Comparison of ENCODE assay signal across 8 mouse cellular contexts in genomic region chr9:21547075-21547941, GRCm38 (mm10). TPM values are rescaled to one million over a fixed set of nuclear protein-coding genes. Genes with fewer than 3 reads are reported as not detected.
A peak's percentile ranks its signal among the peaks of the same experiment; 100 is the strongest.
DNase-seq lines count a peak whose midpoint lies in the region; ATAC-seq lines count a peak whose summit lies in the region.

No protein-coding gene starts in this region.

- peak overlapping the region; percentile 93 for H3K9ac ChIP-seq in intestine, embryonic 16.5 days (ENCODE audit: low read depth, low read length)
- peak overlapping the region; percentile 98 for H3K9ac ChIP-seq in limb, embryonic 13.5 days
- H3K9ac ChIP-seq in midbrain, embryonic 16.5 days (ENCODE audit: low read depth, low read length): peak overlapping the region; percentile 93
- H3K9ac ChIP-seq in stomach, embryonic 16.5 days (ENCODE audit: low read length): peak overlapping the region; percentile 94

- peak overlapping the region; percentile 81 for H3K4me3 ChIP-seq in intestine, embryonic 16.5 days (ENCODE audit: low read length)
- peak overlapping the region; percentile 85 for H3K4me3 ChIP-seq in limb, embryonic 13.5 days
- H3K4me3 ChIP-seq in midbrain, embryonic 16.5 days (ENCODE audit: low read depth, low read length): peak overlapping the region; percentile 46
- peak overlapping the region; percentile 79 for H3K4me3 ChIP-seq in stomach, embryonic 16.5 days (replicated peaks; ENCODE audit: low read length)

- H3K27ac ChIP-seq in intestine, embryonic 16.5 days (ENCODE audit: low read length): peak overlapping the region; percentile 97
- peak overlapping the region; percentile 100 for H3K27ac ChIP-seq in limb, embryonic 13.5 days
- peak overlapping the region; percentile 98 for H3K27ac ChIP-seq in midbrain, embryonic 16.5 days (ENCODE audit: low read length)
- H3K27ac ChIP-seq in stomach, embryonic 16.5 days (ENCODE audit: low read length): peak overlapping the region; percentile 98

- no peaks in the 10 kb centered on the region for H3K9me3 ChIP-seq in intestine, embryonic 16.5 days (ENCODE audit: control insufficient read depth, low read length)
- no peaks in the 10 kb centered on the region for H3K9me3 ChIP-seq in limb, embryonic 13.5 days
- no peaks in the 10 kb centered on the region for H3K9me3 ChIP-seq in midbrain, embryonic 16.5 days (replicated peaks; ENCODE audit: control insufficient read depth, low read length, poor library complexity, severe bottlenecking)
- no peaks in the 10 kb centered on the region for H3K9me3 ChIP-seq in stomach, embryonic 16.5 days (replicated peaks; ENCODE audit: control insufficient read depth, low read length)

- H3K36me3 ChIP-seq in intestine, embryonic 16.5 days (ENCODE audit: control insufficient read depth, insufficient read depth, low read length): no peaks in the 10 kb centered on the region
- peaks cover 19% of the 10 kb centered on the region for H3K36me3 ChIP-seq in limb, embryonic 13.5 days
- H3K36me3 ChIP-seq in midbrain, embryonic 16.5 days (ENCODE audit: control insufficient read depth, insufficient read depth, low read length): peaks cover 5% of the 10 kb centered on the region
- peaks cover 7% of the 10 kb centered on the region; the same call in 1 of the 2 replicates for H3K36me3 ChIP-seq in stomach, embryonic 16.5 days (ENCODE audit: control insufficient read depth, insufficient read depth, low read length)

- DNase-seq in urinary bladder, adult 18-20 months (ENCODE audit: low spot score in 2 of 2): peak; percentile 36 to 40
- no peak for DNase-seq in urinary bladder, postnatal 10 days (ENCODE audit: low spot score)
- peak; percentile 70 for DNase-seq in embryo, embryonic 10.5 days (ENCODE audit: low spot score)
- peak; percentile 11 to 62 for DNase-seq in gastrocnemius, postnatal 36 days

- peak; percentile 29 for ATAC-seq in intestine, embryonic 16.5 days
- ATAC-seq in limb, embryonic 13.5 days (ENCODE audit: low FRiP score, low read depth): peak; percentile 13; the same call in 1 of the 2 replicates
- peak; percentile 12 for ATAC-seq in midbrain, embryonic 16.5 days
- ATAC-seq in stomach, embryonic 16.5 days (ENCODE audit: insufficient read depth, low FRiP score): peak; percentile 3; the same call in 1 of the 2 replicates

- no peaks in the 10 kb centered on the region for H3K27me3 ChIP-seq in intestine, embryonic 16.5 days (replicated peaks; ENCODE audit: control insufficient read depth, insufficient read depth, low read length)
- H3K27me3 ChIP-seq in limb, embryonic 13.5 days: no peaks in the 10 kb centered on the region
- no peaks in the 10 kb centered on the region for H3K27me3 ChIP-seq in midbrain, embryonic 16.5 days (ENCODE audit: control insufficient read depth, insufficient read depth, low read depth, low read length)
- no peaks in the 10 kb centered on the region for H3K27me3 ChIP-seq in stomach, embryonic 16.5 days (ENCODE audit: control insufficient read depth, insufficient read depth, low read length)

- intact Hi-C loops in gastrocnemius, postnatal 36 days (cut with DNase I): no loop called here

- H3K4me2 ChIP-seq in intestine, embryonic 16.5 days (ENCODE audit: low read depth, low read length): peak overlapping the region; percentile 58
- peak overlapping the region; percentile 75 for H3K4me2 ChIP-seq in limb, embryonic 13.5 days (replicated peaks)
- peak overlapping the region; percentile 89 for H3K4me2 ChIP-seq in midbrain, embryonic 16.5 days (ENCODE audit: low read length)
- H3K4me2 ChIP-seq in stomach, embryonic 16.5 days (ENCODE audit: low read depth, low read length): peak overlapping the region; percentile 82

- under 1% methylated on average over 54 of the region's 66 CpGs for WGBS in intestine, embryonic 16.5 days
- WGBS in limb, embryonic 13.5 days: under 1% methylated on average over 49 of the region's 66 CpGs
- WGBS in midbrain, embryonic 16.5 days: 1% methylated on average over 50 of the region's 66 CpGs
- under 1% methylated on average over 59 of the region's 66 CpGs for WGBS in stomach, embryonic 16.5 days

- H3K4me1 ChIP-seq in intestine, embryonic 16.5 days (ENCODE audit: control insufficient read depth, insufficient read depth, low read length): peaks cover 13% of the 10 kb centered on the region
- peaks cover 24% of the 10 kb centered on the region for H3K4me1 ChIP-seq in limb, embryonic 13.5 days
- H3K4me1 ChIP-seq in midbrain, embryonic 16.5 days (ENCODE audit: control insufficient read depth, insufficient read depth, low read length): peaks cover 16% of the 10 kb centered on the region
- peaks cover 26% of the 10 kb centered on the region for H3K4me1 ChIP-seq in stomach, embryonic 16.5 days (ENCODE audit: control insufficient read depth, insufficient read depth, low read length)

RNA-seq across cellular contexts. Expression of gene Carm1, which starts 0.6 kb away (rescaled TPM):
- 10 to 100 TPM; 63.0 to 65.2 TPM for total RNA-seq in gastrocnemius, postnatal 36 days (2021)
- 14.3 and 15.1 TPM in 2 replicates for polyA plus RNA-seq in intestine, embryonic 16.5 days (2015; fragmentation: Nextera tagmentation; extraction: Ambion mirVana)
- 55.2 and 56.0 TPM in 2 replicates for polyA plus RNA-seq in limb, embryonic 13.5 days (2015; fragmentation: Nextera tagmentation; extraction: Ambion mirVana)
- polyA plus RNA-seq in midbrain, embryonic 16.5 days (2015; fragmentation: Nextera tagmentation; extraction: Ambion mirVana): 22.5 and 27.4 TPM in 2 replicates
- 15.6 and 16.1 TPM in 2 replicates for polyA plus RNA-seq in stomach, embryonic 16.5 days (2015; fragmentation: Nextera tagmentation; extraction: Ambion mirVana)

RNA-seq across cellular contexts. Expression of gene AB124611, which starts 21.3 kb away (rescaled TPM):
- total RNA-seq in gastrocnemius, postnatal 36 days (2021): under 1 TPM; 0.59 to 0.72 TPM
- polyA plus RNA-seq in intestine, embryonic 16.5 days (2015; fragmentation: Nextera tagmentation; extraction: Ambion mirVana): 2.1 and 3.2 TPM in 2 replicates
- 5.2 and 5.5 TPM in 2 replicates for polyA plus RNA-seq in limb, embryonic 13.5 days (2015; fragmentation: Nextera tagmentation; extraction: Ambion mirVana)
- polyA plus RNA-seq in midbrain, embryonic 16.5 days (2015; fragmentation: Nextera tagmentation; extraction: Ambion mirVana): 1.8 TPM in 2 replicates
- polyA plus RNA-seq in stomach, embryonic 16.5 days (2015; fragmentation: Nextera tagmentation; extraction: Ambion mirVana): 5.9 and 6.0 TPM in 2 replicates

RNA-seq across cellular contexts. Expression of gene Tmed1, which starts 37.3 kb away (rescaled TPM):
- total RNA-seq in gastrocnemius, postnatal 36 days (2021): 10 to 100 TPM; 24.4 to 34.9 TPM
- polyA plus RNA-seq in intestine, embryonic 16.5 days (2015; fragmentation: Nextera tagmentation; extraction: Ambion mirVana): 72.6 and 79.7 TPM in 2 replicates
- polyA plus RNA-seq in limb, embryonic 13.5 days (2015; fragmentation: Nextera tagmentation; extraction: Ambion mirVana): 135 and 138 TPM in 2 replicates
- 54.5 and 55.2 TPM in 2 replicates for polyA plus RNA-seq in midbrain, embryonic 16.5 days (2015; fragmentation: Nextera tagmentation; extraction: Ambion mirVana)
- polyA plus RNA-seq in stomach, embryonic 16.5 days (2015; fragmentation: Nextera tagmentation; extraction: Ambion mirVana): 78.5 and 80.6 TPM in 2 replicates

RNA-seq across cellular contexts. Expression of gene Timm29, which starts 45.2 kb away (rescaled TPM):
- 10 to 100 TPM; 41.8 to 44.7 TPM for total RNA-seq in gastrocnemius, postnatal 36 days (2021)
- 22.0 and 23.5 TPM in 2 replicates for polyA plus RNA-seq in intestine, embryonic 16.5 days (2015; fragmentation: Nextera tagmentation; extraction: Ambion mirVana)
- 30.3 and 30.4 TPM in 2 replicates for polyA plus RNA-seq in limb, embryonic 13.5 days (2015; fragmentation: Nextera tagmentation; extraction: Ambion mirVana)
- polyA plus RNA-seq in midbrain, embryonic 16.5 days (2015; fragmentation: Nextera tagmentation; extraction: Ambion mirVana): 58.6 and 59.0 TPM in 2 replicates
- 19.9 and 22.9 TPM in 2 replicates for polyA plus RNA-seq in stomach, embryonic 16.5 days (2015; fragmentation: Nextera tagmentation; extraction: Ambion mirVana)

RNA-seq across cellular contexts. Expression of gene Yipf2, which starts 45.3 kb away (rescaled TPM):
- 1 to 10 TPM; 3.7 to 4.6 TPM for total RNA-seq in gastrocnemius, postnatal 36 days (2021)
- 34.0 and 34.7 TPM in 2 replicates for polyA plus RNA-seq in intestine, embryonic 16.5 days (2015; fragmentation: Nextera tagmentation; extraction: Ambion mirVana)
- polyA plus RNA-seq in limb, embryonic 13.5 days (2015; fragmentation: Nextera tagmentation; extraction: Ambion mirVana): 23.9 and 27.5 TPM in 2 replicates
- polyA plus RNA-seq in midbrain, embryonic 16.5 days (2015; fragmentation: Nextera tagmentation; extraction: Ambion mirVana): 24.9 and 26.9 TPM in 2 replicates
- polyA plus RNA-seq in stomach, embryonic 16.5 days (2015; fragmentation: Nextera tagmentation; extraction: Ambion mirVana): 34.0 and 39.4 TPM in 2 replicates
